In the genomic region with DNA sequence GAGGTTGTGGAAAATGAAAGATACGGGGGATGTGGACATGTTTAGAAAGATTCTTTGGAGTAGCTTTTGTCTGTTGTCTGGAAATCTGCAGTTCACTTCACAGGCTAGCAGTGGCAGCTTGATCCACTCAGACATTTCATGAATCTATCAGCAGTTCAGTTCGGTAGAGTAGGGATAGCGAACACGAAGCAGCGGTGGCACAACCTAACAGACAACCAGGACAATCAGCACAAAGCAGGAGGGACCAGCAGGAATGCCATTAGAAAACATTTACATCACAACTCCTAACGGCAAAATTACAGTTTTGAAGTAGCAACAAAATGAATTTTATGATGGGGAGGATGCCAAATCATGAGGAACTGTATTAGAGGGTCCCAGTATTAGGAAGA, we compare ENCODE assay signal across 8 mouse cellular contexts. TPM values are rescaled to one million over a fixed set of nuclear protein-coding genes. Genes with fewer than 3 reads are reported as not detected.
DNase-seq lines count a peak whose midpoint lies in the region; ATAC-seq and TF ChIP-seq lines count a peak whose summit lies in the region.

No protein-coding gene starts in this region.

- H3K9ac ChIP-seq in liver, adult 2 months (ENCODE audit: low read depth, low read length), result no peak overlapping the region
- H3K9ac ChIP-seq in embryonic facial prominence, embryonic 13.5 days, result peak overlapping the region; percentile 84
- H3K9ac ChIP-seq in intestine, postnatal 0 days (ENCODE audit: low read depth, low read length), result peak overlapping the region; percentile 68
- H3K9ac ChIP-seq in neural tube, embryonic 15.5 days (replicated peaks), result peak overlapping the region; percentile 64

- no peaks in the 10 kb centered on the region for H3K27me3 ChIP-seq in liver, adult 2 months (ENCODE audit: control insufficient read depth, insufficient read depth, low read length)
- no peaks in the 10 kb centered on the region for H3K27me3 ChIP-seq in embryonic facial prominence, embryonic 13.5 days
- H3K27me3 ChIP-seq in intestine, postnatal 0 days (replicated peaks; ENCODE audit: control insufficient read depth, insufficient read depth, low read length), result no peaks in the 10 kb centered on the region
- H3K27me3 ChIP-seq in neural tube, embryonic 15.5 days (replicated peaks), result no peaks in the 10 kb centered on the region

- no peaks in the 10 kb centered on the region for H3K9me3 ChIP-seq in embryonic facial prominence, embryonic 13.5 days
- no peaks in the 10 kb centered on the region for H3K9me3 ChIP-seq in intestine, postnatal 0 days (ENCODE audit: control insufficient read depth)
- no peaks in the 10 kb centered on the region for H3K9me3 ChIP-seq in neural tube, embryonic 15.5 days (replicated peaks)

- H3K27ac ChIP-seq in liver, adult 2 months (replicated peaks; ENCODE audit: insufficient read depth, low read depth, low read length), result 0 out of 2 replicates have a peak overlapping the region, but pooled peaks have one; percentile 66
- peak overlapping the region; percentile 89 for H3K27ac ChIP-seq in embryonic facial prominence, embryonic 13.5 days
- peak overlapping the region; percentile 92 for H3K27ac ChIP-seq in intestine, postnatal 0 days (ENCODE audit: low read depth, low read length)
- H3K27ac ChIP-seq in neural tube, embryonic 15.5 days (replicated peaks), result peak overlapping the region; percentile 90

- WGBS in liver, adult 2 months, result 79% methylated on average over 6 of the region's 6 CpGs
- 70% methylated on average over 6 of the region's 6 CpGs for whole genome bisulfite sequencing in embryonic facial prominence, embryonic 13.5 days
- WGBS in intestine, postnatal 0 days, result 66% methylated on average over 6 of the region's 6 CpGs
- WGBS in neural tube, embryonic 15.5 days, result 51% methylated on average over 6 of the region's 6 CpGs

- H3K36me3 ChIP-seq in liver, adult 2 months (ENCODE audit: control insufficient read depth, insufficient read depth, low read length), result peaks cover 23% of the 10 kb centered on the region
- H3K36me3 ChIP-seq in embryonic facial prominence, embryonic 13.5 days, result peaks cover 29% of the 10 kb centered on the region
- peaks cover 31% of the 10 kb centered on the region for H3K36me3 ChIP-seq in intestine, postnatal 0 days (ENCODE audit: control insufficient read depth, insufficient read depth)
- H3K36me3 ChIP-seq in neural tube, embryonic 15.5 days, result peaks cover 30% of the 10 kb centered on the region

- H3K4me3 ChIP-seq in liver, adult 2 months (ENCODE audit: insufficient read depth, low read depth, low read length), result no peak overlapping the region
- H3K4me3 ChIP-seq in embryonic facial prominence, embryonic 13.5 days, result peak overlapping the region; percentile 82
- peak overlapping the region; percentile 80 for H3K4me3 ChIP-seq in intestine, postnatal 0 days (ENCODE audit: low read depth, low read length)
- peak overlapping the region; percentile 66 for H3K4me3 ChIP-seq in neural tube, embryonic 15.5 days (replicated peaks)

- DNase-seq in liver, adult 2 months (ENCODE audit: extremely low read depth, low read depth, low spot score), result no peak
- no peak for DNase-seq in liver
- DNase-seq in retina, postnatal 1 day, result no peak
- DNase-seq in frontal cortex, postnatal 10 days (ENCODE audit: low spot score in 2 of 2), result no peak
- DNase-seq in thymus, postnatal 25 days, result no peak

- peaks cover 4% of the 10 kb centered on the region; the same call in 1 of the 2 replicates for H3K4me1 ChIP-seq in liver, adult 2 months (ENCODE audit: control insufficient read depth, insufficient read depth, low read length)
- peaks cover 17% of the 10 kb centered on the region for H3K4me1 ChIP-seq in embryonic facial prominence, embryonic 13.5 days
- 0 out of 2 replicates have a peak, but pooled peaks cover 5% of the 10 kb centered on the region for H3K4me1 ChIP-seq in intestine, postnatal 0 days (replicated peaks; ENCODE audit: control insufficient read depth, insufficient read depth, low read length)
- H3K4me1 ChIP-seq in neural tube, embryonic 15.5 days, result peaks cover 18% of the 10 kb centered on the region

- peak overlapping the region; percentile 76 for H3K4me2 ChIP-seq in embryonic facial prominence, embryonic 13.5 days
- H3K4me2 ChIP-seq in intestine, postnatal 0 days (replicated peaks; ENCODE audit: low read depth), result peak overlapping the region; percentile 83
- H3K4me2 ChIP-seq in neural tube, embryonic 15.5 days, result peak overlapping the region; percentile 67

- TF ChIP-seq CTCF in liver, adult 2 months (IDR thresholded peaks at IDR 0.05; ENCODE audit: low read depth, low read length), result no peak
- TF ChIP-seq CTCF in intestine, postnatal 0 days (IDR thresholded peaks at IDR 0.05; ENCODE audit: low read depth), result no peak

- H3K79me2 ChIP-seq in liver, adult 2 months (ENCODE audit: control insufficient read depth, insufficient read depth, low read length), result peaks cover 4% of the 10 kb centered on the region; the same call in 1 of the 2 replicates

- ATAC-seq in embryonic facial prominence, embryonic 13.5 days (ENCODE audit: insufficient number of reproducible peaks, insufficient read depth, low FRiP score, low TSS enrichment, low read depth), result no peak
- ATAC-seq in intestine, postnatal 0 days, result no peak
- 0 out of 2 replicates have a peak, but pooled peaks have one; percentile 2 for ATAC-seq in neural tube, embryonic 15.5 days (ENCODE audit: low FRiP score)

- no peak for TF ChIP-seq POLR2A in liver, adult 2 months (IDR thresholded peaks at IDR 0.05; ENCODE audit: extremely low read depth, insufficient read depth, low read length)

RNA-seq across cellular contexts. Expression of gene B3gat3, which starts 0.5 kb away (rescaled TPM):
- 16.8 and 22.6 TPM in 2 replicates for total RNA-seq in liver, adult 2 months (2014; rRNA removed)
- 88.7 and 101 TPM in 2 replicates for polyA plus RNA-seq in liver, adult 2 months (2012; rRNA removed)
- 44.7 and 54.6 TPM in 2 replicates for polyA plus RNA-seq in embryonic facial prominence, embryonic 13.5 days (2015; fragmentation: Nextera tagmentation; extraction: Ambion mirVana)
- polyA plus RNA-seq in intestine, postnatal 0 days (2015; fragmentation: Nextera tagmentation; extraction: Ambion mirVana), result 36.6 and 37.5 TPM in 2 replicates
- 80.4 and 89.1 TPM in 2 replicates for polyA plus RNA-seq in neural tube, embryonic 15.5 days (2015; fragmentation: Nextera tagmentation; extraction: Ambion mirVana)

RNA-seq across cellular contexts. Expression of gene Rom1, which starts 9.5 kb away (rescaled TPM):
- total RNA-seq in liver, adult 2 months (2014; rRNA removed), result 1.7 and 2.3 TPM in 2 replicates
- 5.0 and 7.8 TPM in 2 replicates for polyA plus RNA-seq in liver, adult 2 months (2012; rRNA removed)
- 2.7 and 3.3 TPM in 2 replicates for polyA plus RNA-seq in embryonic facial prominence, embryonic 13.5 days (2015; fragmentation: Nextera tagmentation; extraction: Ambion mirVana)
- polyA plus RNA-seq in intestine, postnatal 0 days (2015; fragmentation: Nextera tagmentation; extraction: Ambion mirVana), result 6.3 and 6.7 TPM in 2 replicates
- polyA plus RNA-seq in neural tube, embryonic 15.5 days (2015; fragmentation: Nextera tagmentation; extraction: Ambion mirVana), result 3.0 and 3.2 TPM in 2 replicates

RNA-seq across cellular contexts. Expression of gene Eml3, which starts 9.7 kb away (rescaled TPM):
- total RNA-seq in liver, adult 2 months (2014; rRNA removed), result 7.4 and 7.9 TPM in 2 replicates
- 20.2 and 26.2 TPM in 2 replicates for polyA plus RNA-seq in liver, adult 2 months (2012; rRNA removed)
- polyA plus RNA-seq in embryonic facial prominence, embryonic 13.5 days (2015; fragmentation: Nextera tagmentation; extraction: Ambion mirVana), result 32.3 and 32.8 TPM in 2 replicates
- 12.0 and 13.6 TPM in 2 replicates for polyA plus RNA-seq in intestine, postnatal 0 days (2015; fragmentation: Nextera tagmentation; extraction: Ambion mirVana)
- 13.9 and 17.1 TPM in 2 replicates for polyA plus RNA-seq in neural tube, embryonic 15.5 days (2015; fragmentation: Nextera tagmentation; extraction: Ambion mirVana)

RNA-seq across cellular contexts. Expression of gene Ganab, which starts 21.8 kb away (rescaled TPM):
- total RNA-seq in liver, adult 2 months (2014; rRNA removed), result 111 and 132 TPM in 2 replicates
- polyA plus RNA-seq in liver, adult 2 months (2012; rRNA removed), result 127 and 140 TPM in 2 replicates
- polyA plus RNA-seq in embryonic facial prominence, embryonic 13.5 days (2015; fragmentation: Nextera tagmentation; extraction: Ambion mirVana), result 107 and 108 TPM in 2 replicates
- 41.4 and 42.3 TPM in 2 replicates for polyA plus RNA-seq in intestine, postnatal 0 days (2015; fragmentation: Nextera tagmentation; extraction: Ambion mirVana)
- 75.4 and 82.2 TPM in 2 replicates for polyA plus RNA-seq in neural tube, embryonic 15.5 days (2015; fragmentation: Nextera tagmentation; extraction: Ambion mirVana)

RNA-seq across cellular contexts. Expression of gene Mta2, which starts 22.0 kb away (rescaled TPM):
- 25.6 and 27.1 TPM in 2 replicates for total RNA-seq in liver, adult 2 months (2014; rRNA removed)
- 11.2 and 12.1 TPM in 2 replicates for polyA plus RNA-seq in liver, adult 2 months (2012; rRNA removed)
- 187 and 189 TPM in 2 replicates for polyA plus RNA-seq in embryonic facial prominence, embryonic 13.5 days (2015; fragmentation: Nextera tagmentation; extraction: Ambion mirVana)
- 53.1 and 54.1 TPM in 2 replicates for polyA plus RNA-seq in intestine, postnatal 0 days (2015; fragmentation: Nextera tagmentation; extraction: Ambion mirVana)
- polyA plus RNA-seq in neural tube, embryonic 15.5 days (2015; fragmentation: Nextera tagmentation; extraction: Ambion mirVana), result 94.8 and 117 TPM in 2 replicates
